ENCODE assay signal across 18 mouse cellular contexts in the genomic region with DNA sequence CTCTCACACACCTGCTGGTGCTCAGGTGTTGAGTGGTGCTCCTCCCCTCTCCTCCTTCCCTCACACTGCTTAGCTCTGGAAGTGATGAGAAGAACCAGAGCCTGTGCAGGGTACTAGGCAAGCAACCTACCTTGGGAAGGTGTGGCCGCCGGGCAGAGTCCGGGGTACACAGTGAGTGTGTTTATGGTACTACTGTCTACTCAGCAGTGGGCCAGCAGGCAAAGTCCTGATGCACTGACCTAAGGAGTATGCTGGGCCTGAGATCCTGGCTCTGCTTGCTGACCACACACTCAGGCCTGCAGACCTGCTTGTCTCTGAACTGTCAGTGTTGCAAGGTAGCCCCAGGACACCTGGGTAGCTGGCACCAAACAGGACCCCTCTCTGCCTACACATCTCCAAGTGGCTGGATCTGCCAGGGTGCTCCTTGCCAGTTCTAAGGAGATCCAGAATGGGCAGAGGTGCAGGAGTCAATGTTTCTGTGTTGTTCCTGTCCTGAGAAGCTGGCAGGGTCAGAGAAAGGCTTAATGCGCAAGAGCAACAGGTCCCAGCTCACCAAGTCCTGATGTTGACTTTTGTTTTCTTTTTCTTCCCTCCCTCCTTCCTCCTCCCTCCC. TPM values are rescaled to one million over a fixed set of nuclear protein-coding genes. Genes with fewer than 3 reads are reported as not detected.
A peak's percentile ranks its signal among the peaks of the same experiment; 100 is the strongest.
DNase-seq lines count a peak whose midpoint lies in the region; ATAC-seq lines count a peak whose summit lies in the region.
"Had no signal": no experiment of that assay in that cellular context is flagged by ENCODE, and none has a peak within 500 bp of the region (broad histone marks: within the 10 kb centered on the region; RNA-seq: fewer than 3 reads in every experiment).

No protein-coding gene starts in this region.

- no peaks in the 10 kb centered on the region for H3K9me3 ChIP-seq in forebrain, embryonic 10.5 days
- no peaks in the 10 kb centered on the region for H3K9me3 ChIP-seq in forebrain, embryonic 15.5 days
- H3K9me3 ChIP-seq in midbrain, embryonic 10.5 days (replicated peaks), result no peaks in the 10 kb centered on the region
- H3K9me3 ChIP-seq in midbrain, embryonic 15.5 days, result no peaks in the 10 kb centered on the region
- H3K9me3 ChIP-seq: heart, embryonic 13.5 days; hindbrain, embryonic 10.5 days had no signal

- no peaks in the 10 kb centered on the region for H3K36me3 ChIP-seq in forebrain, embryonic 10.5 days (replicated peaks)
- H3K36me3 ChIP-seq in forebrain, embryonic 15.5 days, result no peaks in the 10 kb centered on the region
- no peaks in the 10 kb centered on the region for H3K36me3 ChIP-seq in midbrain, embryonic 10.5 days
- H3K36me3 ChIP-seq in midbrain, embryonic 15.5 days (replicated peaks), result no peaks in the 10 kb centered on the region
- H3K36me3 ChIP-seq: heart, embryonic 13.5 days; hindbrain, embryonic 10.5 days had no signal

- no peaks in the 10 kb centered on the region for H3K27me3 ChIP-seq in forebrain, embryonic 10.5 days (ENCODE audit: poor library complexity, severe bottlenecking)
- H3K27me3 ChIP-seq in forebrain, embryonic 15.5 days, result no peaks in the 10 kb centered on the region
- no peaks in the 10 kb centered on the region for H3K27me3 ChIP-seq in midbrain, embryonic 10.5 days (ENCODE audit: low read depth, poor library complexity, severe bottlenecking)
- no peaks in the 10 kb centered on the region for H3K27me3 ChIP-seq in midbrain, embryonic 15.5 days (replicated peaks)
- H3K27me3 ChIP-seq: heart, embryonic 13.5 days had no signal

- no peak overlapping the region for H3K4me2 ChIP-seq in forebrain, embryonic 15.5 days (replicated peaks)
- no peak overlapping the region for H3K4me2 ChIP-seq in midbrain, embryonic 15.5 days
- H3K4me2 ChIP-seq: heart, embryonic 13.5 days; liver, embryonic 11.5 days had no signal

- 0 out of 2 replicates have a peak overlapping the region, but pooled peaks have one; percentile 8 for H3K27ac ChIP-seq in forebrain, embryonic 10.5 days
- H3K27ac ChIP-seq in forebrain, embryonic 15.5 days (replicated peaks), result no peak overlapping the region
- H3K27ac ChIP-seq in midbrain, embryonic 10.5 days (replicated peaks), result 0 out of 2 replicates have a peak overlapping the region, but pooled peaks have one; percentile 30
- no peak overlapping the region for H3K27ac ChIP-seq in midbrain, embryonic 15.5 days
- H3K27ac ChIP-seq: heart, embryonic 13.5 days; hindbrain, embryonic 10.5 days had no signal

- H3K4me1 ChIP-seq in forebrain, embryonic 10.5 days, result peaks cover 28% of the 10 kb centered on the region
- H3K4me1 ChIP-seq in forebrain, embryonic 15.5 days, result no peaks in the 10 kb centered on the region
- H3K4me1 ChIP-seq in midbrain, embryonic 10.5 days, result peaks cover 16% of the 10 kb centered on the region; the same call in 1 of the 2 replicates
- no peaks in the 10 kb centered on the region; the same call in 1 of the 2 replicates for H3K4me1 ChIP-seq in midbrain, embryonic 15.5 days

- no peak for DNase-seq in forebrain, embryonic 10.5 days (ENCODE audit: extremely low spot score, low spot score)
- no peak for DNase-seq in midbrain, embryonic 10.5 days (ENCODE audit: low spot score)
- DNase-seq in kidney, postnatal 14 days, result peak; percentile 70
- DNase-seq in yolk sac, embryonic 10.5 days (ENCODE audit: low spot score), result peak; percentile 59
- DNase-seq in ovary, postnatal 10 days (ENCODE audit: low spot score), result no peak
- no peak for DNase-seq in right cerebral cortex, adult 18-20 months
- DNase-seq: adrenal gland, adult 2 months; cerebellum, postnatal 14 days; heart, adult 11 months; lung, adult 2 months; lung, postnatal 36 days; right cerebral cortex, postnatal 14 days; thymus, adult 18-20 months had no signal

- no peak overlapping the region for H3K4me3 ChIP-seq in forebrain, embryonic 10.5 days
- H3K4me3 ChIP-seq in forebrain, embryonic 15.5 days, result no peak overlapping the region
- H3K4me3 ChIP-seq in midbrain, embryonic 10.5 days, result no peak overlapping the region
- H3K4me3 ChIP-seq in midbrain, embryonic 15.5 days, result no peak overlapping the region
- H3K4me3 ChIP-seq: heart, embryonic 13.5 days; hindbrain, embryonic 10.5 days had no signal

- WGBS in forebrain, embryonic 10.5 days, result 87% methylated on average over 4 of the region's 4 CpGs
- WGBS in forebrain, embryonic 15.5 days, result 90% methylated on average over 4 of the region's 4 CpGs
- 85% methylated on average over 4 of the region's 4 CpGs for WGBS in midbrain, embryonic 10.5 days
- 96% methylated on average over 4 of the region's 4 CpGs for WGBS in midbrain, embryonic 15.5 days

- no peak for ATAC-seq in forebrain, embryonic 15.5 days (replicated peaks)
- no peak for ATAC-seq in midbrain, embryonic 15.5 days (replicated peaks)

- H3K9ac ChIP-seq in forebrain, embryonic 15.5 days (replicated peaks), result no peak overlapping the region
- H3K9ac ChIP-seq in midbrain, embryonic 15.5 days, result no peak overlapping the region

RNA-seq across cellular contexts. Expression of a gene that starts 57.1 kb away (rescaled TPM):
- polyA plus RNA-seq in forebrain, embryonic 10.5 days (2016; fragmentation: Nextera tagmentation; extraction: Ambion mirVana), result 38.2 and 40.3 TPM in 2 replicates
- 53.5 and 56.5 TPM in 2 replicates for polyA plus RNA-seq in forebrain, embryonic 15.5 days (2015; fragmentation: Nextera tagmentation; extraction: Ambion mirVana)
- 40.9 and 47.7 TPM in 2 replicates for polyA plus RNA-seq in midbrain, embryonic 10.5 days (2016; fragmentation: Nextera tagmentation; extraction: Ambion mirVana)
- 68.7 TPM in 2 replicates for polyA plus RNA-seq in midbrain, embryonic 15.5 days (2015; fragmentation: Nextera tagmentation; extraction: Ambion mirVana)

Comparison
In these comparisons a context has a peak if more than half of its experiments do, and no peak if none do; other contexts are left out.
1. H3K27ac ChIP-seq: peak in forebrain, embryonic 10.5 days (single experiment) and midbrain, embryonic 10.5 days (single experiment); none in forebrain, embryonic 15.5 days (single experiment) and midbrain, embryonic 15.5 days (single experiment).
2. DNase-seq: peak in kidney, postnatal 14 days (single experiment) and yolk sac, embryonic 10.5 days (single experiment); none in forebrain, embryonic 10.5 days (single experiment), midbrain, embryonic 10.5 days (single experiment), ovary, postnatal 10 days (single experiment) and right cerebral cortex, adult 18-20 months (single experiment).